Mouse (Mus musculus) myocyte (in vitro differentiated cells): ENCODE measurements around the gene Smarcb1. TPM values are rescaled to one million over a fixed set of nuclear protein-coding genes. Genes with fewer than 3 reads are reported as not detected.
A peak's percentile ranks its signal among the peaks of the same experiment; 100 is the strongest.

Source experiments
- H3K27me3 ChIP-seq: one replicate; pipeline ENCODE4 v1.6.1; 2011; ENCODE audit not compliant: control insufficient read depth, insufficient read depth, insufficient read length
- H3K36me3 ChIP-seq: one replicate; pipeline ENCODE4 v1.6.1; 2011; ENCODE audit not compliant: control insufficient read depth, insufficient read depth
- H3K4me2 ChIP-seq: one replicate; pipeline ENCODE4 v1.6.1; 2011; ENCODE audit warnings: low read depth, control low read depth
- H3K4me3 ChIP-seq: one replicate; pipeline ENCODE4 v1.5.1; 2011; ENCODE audit warnings: mild to moderate bottlenecking, control low read depth, moderate library complexity
- H3K79me2 ChIP-seq: one replicate; pipeline ENCODE4 v1.6.1; 2011; ENCODE audit not compliant: control insufficient read depth, insufficient read depth
- H3ac ChIP-seq: one replicate; pipeline ENCODE4 v1.6.1; 2011; ENCODE audit not compliant: control insufficient read depth, insufficient read length
- CEBPB ChIP-seq: IDR thresholded peaks from 2 replicates; pipeline ENCODE4 v1.6.1; 2011; ENCODE audit warnings: mild to moderate bottlenecking, moderate library complexity; ENCODE audit not compliant: poor library complexity, insufficient read depth, severe bottlenecking
- E2F4 ChIP-seq: IDR thresholded peaks from one replicate; pipeline ENCODE4 v1.6.1; 2011; ENCODE audit warnings: mild to moderate bottlenecking, control low read depth, moderate library complexity; ENCODE audit not compliant: insufficient read depth
- MAX ChIP-seq: IDR thresholded peaks from one replicate; pipeline ENCODE4 v1.6.1; 2011; ENCODE audit warnings: low read depth, mild to moderate bottlenecking, control low read depth
- MYOD1 ChIP-seq, 3 experiments: IDR thresholded peaks; one replicate each; pipeline ENCODE4 v1.6.1; 2011; ENCODE audit warnings: control low read depth in 2 of 3, low read depth in 2 of 3, mild to moderate bottlenecking in 2 of 3, moderate library complexity in 1 of 3; ENCODE audit not compliant: insufficient read length in 2 of 3, control insufficient read depth in 1 of 3
- MYOG ChIP-seq, 3 experiments: IDR thresholded peaks; one replicate each; pipeline ENCODE4 v1.6.1; 2011; ENCODE audit warnings: control low read depth in 2 of 3, low read depth in 2 of 3, mild to moderate bottlenecking in 2 of 3; ENCODE audit not compliant: insufficient read length in 2 of 3, control insufficient read depth in 1 of 3, insufficient read depth in 1 of 3
- POLR2A ChIP-seq: IDR thresholded peaks from one replicate; pipeline ENCODE4 v1.6.1; 2011; ENCODE audit warnings: low read depth, mild to moderate bottlenecking, control low read depth, moderate library complexity; ENCODE audit not compliant: insufficient read length
- POLR2AphosphoS2 ChIP-seq: IDR thresholded peaks from one replicate; pipeline ENCODE4 v1.6.1; 2011; ENCODE audit warnings: low read depth, control low read depth; ENCODE audit not compliant: insufficient read length
- REST ChIP-seq: IDR thresholded peaks from one replicate; pipeline ENCODE4 v1.6.1; 2011; ENCODE audit warnings: mild to moderate bottlenecking, control low read depth, moderate library complexity; ENCODE audit not compliant: insufficient read depth, insufficient read length
- SRF ChIP-seq: IDR thresholded peaks from one replicate; pipeline ENCODE4 v1.6.1; 2011; ENCODE audit warnings: low read depth; ENCODE audit not compliant: control insufficient read depth, insufficient read length
- TCF12 ChIP-seq: IDR thresholded peaks from one replicate; pipeline ENCODE4 v1.6.1; 2011; ENCODE audit warnings: mild to moderate bottlenecking, control low read depth; ENCODE audit not compliant: poor library complexity, insufficient read depth, severe bottlenecking
- TCF3 ChIP-seq: IDR thresholded peaks from one replicate; pipeline ENCODE4 v1.6.1; 2011; ENCODE audit warnings: low read depth, control low read depth; ENCODE audit not compliant: insufficient read length
- USF1 ChIP-seq: IDR thresholded peaks from one replicate; pipeline ENCODE4 v1.6.1; 2011; ENCODE audit warnings: low read depth, mild to moderate bottlenecking, control low read depth, moderate library complexity
- polyA plus RNA-seq: library from polyadenylated mRNA; unstranded; fragments of >200 nt; fragmentation: generic; extraction: Trizol; gene quantifications from one replicate; pipeline ENCODE4 v1.2.1, GENCODE M21; 2012; ENCODE audit warnings: missing spikeins

The Smarcb1 gene
- polyA plus RNA-seq, 1 experiment: 142 TPM

DNA sequence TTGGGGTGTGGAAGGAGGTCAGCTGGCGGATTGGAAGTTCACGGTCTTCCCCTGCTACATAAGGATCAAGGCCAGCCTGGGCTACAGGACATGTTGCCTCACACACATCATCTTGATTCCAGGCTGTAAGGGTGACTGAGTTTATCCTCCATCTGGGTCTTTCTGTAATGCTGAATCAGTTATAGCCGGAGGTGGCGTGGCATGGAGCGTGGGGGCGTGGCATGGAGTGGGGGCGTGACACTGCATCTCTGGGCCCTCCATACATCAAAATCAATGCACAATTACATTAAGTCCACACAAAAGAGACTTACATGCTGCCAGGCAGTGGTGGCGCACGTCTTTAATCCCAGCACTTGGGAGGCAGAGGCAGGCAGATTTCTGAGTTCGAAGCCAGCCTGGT is 41.1 kb downstream of the Smarcb1 start:
- Histone ChIP-seq H3K4me2 (no peak overlapping the region), H3K79me2 (no peaks in the 10 kb centered on the region), H3ac (no peak overlapping the region), H3K27me3 (no peaks in the 10 kb centered on the region), H3K36me3 (no peaks in the 10 kb centered on the region), H3K4me3 (no peak overlapping the region)
- TF ChIP-seq REST (no peak), MAX (no peak), E2F4 (no peak), TCF3 (no peak), POLR2A (no peak), MYOD1 (IDR thresholded peaks at IDR 0.05; ENCODE audit: control insufficient read depth in 1 of 3, insufficient read length in 2 of 3, low read depth in 2 of 3) (no peak), POLR2AphosphoS2 (no peak), TCF12 (no peak), CEBPB (no peak), SRF (no peak), MYOG (IDR thresholded peaks at IDR 0.05; ENCODE audit: control insufficient read depth in 1 of 3, insufficient read depth in 1 of 3, insufficient read length in 2 of 3, low read depth in 2 of 3) (no peak), USF1 (no peak)

DNA sequence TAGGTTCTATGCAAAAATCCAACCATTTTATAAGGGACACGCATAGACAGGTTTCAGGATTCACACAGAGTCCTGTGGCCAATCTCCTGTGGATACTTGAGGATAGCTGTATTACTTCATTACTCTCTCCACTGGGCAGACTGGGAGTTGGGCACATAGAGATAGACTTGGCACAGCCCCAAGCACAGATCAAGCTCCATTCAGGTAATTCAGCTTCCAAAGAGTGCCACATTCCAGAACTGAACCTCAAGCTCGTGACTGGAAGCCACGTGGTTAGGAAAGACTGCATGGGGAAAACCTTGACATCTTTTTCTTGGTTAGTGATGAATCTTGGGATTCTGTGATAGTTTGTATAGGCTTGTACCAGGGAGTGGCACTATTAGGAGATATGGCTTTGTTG is 42.6 kb downstream of the Smarcb1 start:
- Histone ChIP-seq H3K4me3 (no peak overlapping the region), H3K27me3 (no peaks in the 10 kb centered on the region), H3K36me3 (no peaks in the 10 kb centered on the region), H3ac (no peak overlapping the region), H3K4me2 (no peak overlapping the region), H3K79me2 (no peaks in the 10 kb centered on the region)
- TF ChIP-seq TCF12 (no peak), USF1 (no peak), TCF3 (no peak), POLR2A (no peak)

DNA sequence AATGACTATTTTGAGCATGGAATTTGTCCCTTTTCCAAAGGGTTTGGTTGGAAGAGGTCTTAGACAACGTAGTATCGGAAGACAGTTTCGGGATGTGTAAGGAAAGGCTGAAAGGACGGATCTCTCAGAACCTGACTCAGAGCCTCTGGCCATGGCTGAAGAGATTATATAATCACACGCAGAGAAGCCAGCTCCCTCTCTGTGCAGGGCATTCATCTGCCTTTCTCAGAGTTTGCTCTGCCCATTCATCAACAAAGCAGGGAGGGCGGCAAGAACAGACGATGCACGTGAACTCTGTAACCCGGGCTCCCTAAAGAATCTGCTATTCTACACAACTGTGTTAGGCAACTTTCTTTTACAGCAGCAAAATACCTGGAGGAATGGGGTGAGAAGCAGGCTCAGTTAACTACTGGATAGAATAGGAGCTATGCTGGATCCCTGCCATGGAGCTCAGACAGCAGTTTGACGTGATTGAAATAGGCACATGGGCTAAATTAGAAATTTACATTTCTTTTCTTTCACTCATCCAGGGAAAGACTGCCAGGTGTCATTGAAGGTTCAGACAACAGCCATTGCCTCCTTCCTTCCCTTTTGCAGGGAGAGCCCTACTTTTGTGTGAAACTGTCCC is 47.8 kb downstream of the Smarcb1 start:
- TF ChIP-seq TCF12 (no peak), CEBPB (no peak), MAX (no peak), POLR2AphosphoS2 (no peak), REST (no peak), POLR2A (no peak), TCF3 (no peak), SRF (no peak), E2F4 (no peak), USF1 (no peak), MYOD1 (IDR thresholded peaks at IDR 0.05; ENCODE audit: control insufficient read depth in 1 of 3, insufficient read length in 2 of 3, low read depth in 2 of 3) (no peak), MYOG (IDR thresholded peaks at IDR 0.05; ENCODE audit: control insufficient read depth in 1 of 3, insufficient read depth in 1 of 3, insufficient read length in 2 of 3, low read depth in 2 of 3) (no peak)
- Histone ChIP-seq H3K4me2 (peak overlapping the region; percentile 70), H3K27me3 (no peaks in the 10 kb centered on the region), H3ac (no peak overlapping the region), H3K36me3 (no peaks in the 10 kb centered on the region), H3K79me2 (no peaks in the 10 kb centered on the region), H3K4me3 (no peak overlapping the region)

DNA sequence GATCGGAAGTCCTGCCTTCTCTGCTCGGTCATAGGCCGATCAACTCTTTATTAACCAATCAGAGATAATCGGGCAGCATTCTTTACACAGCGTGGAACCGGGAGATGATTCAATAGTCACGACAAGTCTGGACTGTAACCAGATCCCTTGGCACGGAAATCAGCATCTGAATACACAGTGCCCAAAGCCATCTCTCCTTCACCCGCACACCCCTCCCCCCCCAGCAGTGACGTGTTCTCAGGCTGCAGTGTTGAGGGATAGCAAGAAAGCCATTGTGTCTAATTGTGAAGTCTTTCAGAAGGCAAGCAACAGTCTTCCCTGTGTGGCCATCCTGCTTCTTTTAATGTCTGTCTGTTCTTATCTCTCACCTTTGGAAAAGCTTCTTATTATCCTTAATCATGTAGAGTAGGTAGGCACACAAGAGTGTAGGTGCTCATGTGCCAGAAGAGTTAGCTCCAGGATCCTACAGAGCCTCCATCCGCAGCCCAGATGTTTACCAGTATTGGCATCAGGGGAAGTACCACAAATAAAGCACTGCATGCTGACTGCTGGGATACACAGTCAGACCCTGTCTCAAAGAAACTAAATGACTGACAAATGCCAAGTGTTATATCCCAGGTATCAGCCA is 48.4 kb downstream of the Smarcb1 start:
- Histone ChIP-seq H3K4me2 (peak overlapping the region; percentile 70), H3ac (no peak overlapping the region), H3K36me3 (no peaks in the 10 kb centered on the region), H3K4me3 (peak overlapping the region; percentile 16), H3K79me2 (no peaks in the 10 kb centered on the region), H3K27me3 (no peaks in the 10 kb centered on the region)
- TF ChIP-seq CEBPB: no peak
- TF ChIP-seq MYOD1 (IDR thresholded peaks at IDR 0.05; ENCODE audit: control insufficient read depth in 1 of 3, insufficient read length in 2 of 3, low read depth in 2 of 3): peak in 1 of 3 experiments; percentile 29

DNA sequence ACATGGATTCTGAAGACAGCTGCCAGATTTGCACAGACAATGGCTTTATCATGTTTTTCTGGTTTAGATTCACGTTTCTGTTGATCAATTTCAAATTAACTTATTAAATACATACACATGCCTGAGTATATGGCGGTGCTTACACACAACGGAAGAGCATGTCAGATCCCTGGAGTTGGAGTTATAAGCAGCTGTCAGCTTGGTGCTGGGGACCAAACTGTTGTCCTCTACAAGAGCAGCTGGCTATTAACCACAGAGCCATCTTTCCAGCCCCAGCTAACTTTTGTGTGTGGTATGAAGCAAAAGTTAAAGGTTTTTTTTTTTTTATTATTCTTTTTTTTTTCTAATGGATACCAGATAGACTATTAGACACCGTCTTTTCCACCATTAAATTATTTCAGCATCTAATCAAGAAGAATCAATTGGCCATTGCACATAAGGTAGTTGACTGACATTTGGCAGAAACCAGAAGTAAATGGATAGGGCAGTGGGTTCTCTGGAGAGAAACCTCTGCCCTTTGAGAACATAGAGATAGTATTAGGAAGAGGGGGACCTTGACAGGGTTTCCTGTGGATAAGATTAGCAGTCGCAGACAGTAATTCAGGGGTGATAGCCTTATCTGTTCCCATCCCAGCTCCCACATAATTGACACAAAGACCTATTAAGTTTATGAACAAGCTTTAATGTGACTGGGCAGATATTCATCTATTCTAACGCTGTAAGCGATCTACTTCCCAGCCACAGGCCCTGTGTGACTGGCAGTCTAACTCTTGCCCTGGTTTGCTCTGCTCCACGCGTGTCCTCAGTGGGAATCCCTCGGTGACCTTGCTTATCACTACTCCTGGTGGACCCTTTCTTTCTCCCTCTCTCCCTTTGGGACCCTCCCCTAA is 49.1 kb downstream of the Smarcb1 start:
- Histone ChIP-seq H3K4me3 (peak overlapping the region; percentile 16), H3K4me2 (peak overlapping the region; percentile 70), H3K36me3 (no peaks in the 10 kb centered on the region), H3K27me3 (no peaks in the 10 kb centered on the region), H3ac (no peak overlapping the region), H3K79me2 (no peaks in the 10 kb centered on the region)
- TF ChIP-seq USF1: no peak
- peak; percentile 52 for TF ChIP-seq POLR2AphosphoS2
- TF ChIP-seq MYOD1 (IDR thresholded peaks at IDR 0.05; ENCODE audit: control insufficient read depth in 1 of 3, insufficient read length in 2 of 3, low read depth in 2 of 3): peak in 2 of 3 experiments; percentile 28 to 64
- no peak for TF ChIP-seq TCF3
- TF ChIP-seq POLR2A: peak; percentile 75
- TF ChIP-seq MYOG (IDR thresholded peaks at IDR 0.05; ENCODE audit: control insufficient read depth in 1 of 3, insufficient read depth in 1 of 3, insufficient read length in 2 of 3, low read depth in 2 of 3): peak in 2 of 3 experiments; percentile 18 to 68
